Mouse (Mus musculus) embryo, embryonic 9.5 days (tissue): ENCODE results near the gene Cryl1.

Source experiments
- DNase-seq: peaks from one replicate; pipeline ENCODE4 v3.0.0-alpha.2; 2017; ENCODE audit errors: extremely low spot score

Gene Cryl1

GRCm38 (mm10) chr14:57398065-57398757, at the start of gene Cryl1:
TSS of gene Cryl1 (minus strand) at chr14:57398529.
- peak; percentile 94 for DNase-seq

- DNase-seq: no peak
Observed at GRCm38 (mm10) chr14:57430451-57430850, 32.1 kb upstream of the Cryl1 start.

- DNase-seq: no peak
Observed at GRCm38 (mm10) chr14:57424212-57424561, 25.9 kb upstream of the Cryl1 start.

GRCm38 (mm10) chr14:57423432-57424211, 25.3 kb upstream of the Cryl1 start, which contains the start of gene Ift88:
TSS of gene Ift88 (plus strand) at chr14:57424062.
- peak; percentile 90 for DNase-seq

- no peak for DNase-seq
Observed at GRCm38 (mm10) chr14:57417187-57417586, 18.9 kb upstream of the Cryl1 start.

GRCm38 (mm10) chr14:57412166-57412565, 13.8 kb upstream of the Cryl1 start:
- no peak for DNase-seq

- DNase-seq: no peak
Observed at GRCm38 (mm10) chr14:57409106-57409505, 10.8 kb upstream of the Cryl1 start.

- no peak for DNase-seq
Observed at GRCm38 (mm10) chr14:57408100-57408499, 9.8 kb upstream of the Cryl1 start.

- peak; percentile 77 for DNase-seq
Observed at GRCm38 (mm10) chr14:57407039-57407987, 9.0 kb upstream of the Cryl1 start.

GRCm38 (mm10) chr14:57402815-57403214, 4.5 kb upstream of the Cryl1 start:
- DNase-seq: no peak

GRCm38 (mm10) chr14:57398813-57399427, 591 bp upstream of the Cryl1 start:
- DNase-seq: no peak

- DNase-seq: no peak
Observed at GRCm38 (mm10) chr14:57397221-57397620, 1.1 kb downstream of the Cryl1 start.

GRCm38 (mm10) chr14:57395470-57395869, 2.9 kb downstream of the Cryl1 start:
- no peak for DNase-seq

GRCm38 (mm10) chr14:57392278-57392677, 6.1 kb downstream of the Cryl1 start:
- no peak for DNase-seq

- no peak for DNase-seq
Observed at GRCm38 (mm10) chr14:57391621-57392020, 6.7 kb downstream of the Cryl1 start.

- no peak for DNase-seq
Observed at GRCm38 (mm10) chr14:57386758-57387561, 11.4 kb downstream of the Cryl1 start.

GRCm38 (mm10) chr14:57385667-57386066, 12.7 kb downstream of the Cryl1 start:
- no peak for DNase-seq

- no peak for DNase-seq
Observed at GRCm38 (mm10) chr14:57377531-57377930, 20.8 kb downstream of the Cryl1 start.

- no peak for DNase-seq
Observed at GRCm38 (mm10) chr14:57376956-57377355, 21.4 kb downstream of the Cryl1 start.

- no peak for DNase-seq
Observed at GRCm38 (mm10) chr14:57376016-57376415, 22.3 kb downstream of the Cryl1 start.

- no peak for DNase-seq
Observed at GRCm38 (mm10) chr14:57375205-57375604, 23.1 kb downstream of the Cryl1 start.
